Mouse (Mus musculus): ENCODE measurements around the gene Bcl6.

- TF ChIP-seq CTCF (IDR thresholded peaks at IDR 0.05; ENCODE audit: low read depth) (peak; percentile 70), EP300 (optimal IDR thresholded peaks at IDR 0.05) (no peak)
These were observed 26.3 kb downstream of the Bcl6 start for GRCm38 (mm10) chr16:23962401-23962800.
